Mouse (Mus musculus) olfactory bulb, adult 2 months (tissue): ENCODE measurements around the gene Barhl2. TPM values are rescaled to one million over a fixed set of nuclear protein-coding genes. Genes with fewer than 3 reads are reported as not detected.

Experiments used
- H3K27ac ChIP-seq: fragments of 200-500 bp; 2 replicates; pipeline ENCODE4 v1.5.1; 2012; ENCODE audit warnings: low read depth, low read length; ENCODE audit not compliant: insufficient read depth
- H3K4me1 ChIP-seq: fragments of 200-500 bp; 2 replicates; pipeline ENCODE4 v1.6.1; 2012; ENCODE audit warnings: low read length; ENCODE audit not compliant: control insufficient read depth, insufficient read depth
- H3K4me3 ChIP-seq: fragments of 200-500 bp; 2 replicates; pipeline ENCODE4 v1.5.1; 2012; ENCODE audit warnings: mild to moderate bottlenecking, low read depth, low read length, moderate library complexity; ENCODE audit not compliant: insufficient read depth
- CTCF ChIP-seq: fragments of 200-500 bp; IDR thresholded peaks from 2 replicates; pipeline ENCODE4 v1.5.1; 2012; ENCODE audit warnings: low read depth, mild to moderate bottlenecking, low read length, moderate library complexity; ENCODE audit not compliant: insufficient read depth
- POLR2A ChIP-seq: fragments of 200-500 bp; IDR thresholded peaks from 2 replicates; pipeline ENCODE4 v1.6.1; 2012; ENCODE audit warnings: mild to moderate bottlenecking, low read depth, low read length, moderate library complexity; ENCODE audit not compliant: insufficient read depth
- WGBS: fragments of 180-500 bp; shearing (Covaris S2); methylation state at CpG from one replicate; pipeline ENCODE4 v1.1.7; 2018; 5-methylcytosine and 5-hydroxymethylcytosine counted together
- polyA plus RNA-seq: library from polyadenylated mRNA; stranded (reverse); fragments of >200 nt; gene quantifications from 2 replicates; pipeline ENCODE4 v1.2.4, GENCODE M21; 2012; ENCODE audit warnings: low replicate concordance; ENCODE audit not compliant: missing spikeins, insufficient read depth, insufficient read length

Gene Barhl2
- polyA plus RNA-seq, 1 experiment: not detected

GRCm38 (mm10) chr5:106420370-106420769 lies 37.6 kb downstream of the Barhl2 start:
- H3K27ac ChIP-seq: no peak overlapping the region
- H3K4me3 ChIP-seq: no peak overlapping the region
- 77% methylated on average over 11 of the region's 11 CpGs for WGBS
- TF ChIP-seq CTCF: no peak
- TF ChIP-seq POLR2A: no peak
- H3K4me1 ChIP-seq: no peaks in the 10 kb centered on the region

- no peak overlapping the region for H3K27ac ChIP-seq
- TF ChIP-seq CTCF (no peak), POLR2A (no peak)
- H3K4me3 ChIP-seq: no peak overlapping the region
- 44% methylated on average over 7 of the region's 7 CpGs for whole genome bisulfite sequencing
- no peaks in the 10 kb centered on the region for H3K4me1 ChIP-seq
Measured at GRCm38 (mm10) chr5:106417210-106417609, 40.8 kb downstream of the Barhl2 start.

- Histone ChIP-seq H3K4me3 (no peak overlapping the region), H3K27ac (no peak overlapping the region), H3K4me1 (no peaks in the 10 kb centered on the region)
- TF ChIP-seq CTCF: no peak
- TF ChIP-seq POLR2A: no peak
- WGBS: 62% methylated on average over 6 of the region's 6 CpGs
Measured at GRCm38 (mm10) chr5:106416550-106416949, 41.4 kb downstream of the Barhl2 start.

- Histone ChIP-seq H3K4me1 (no peaks in the 10 kb centered on the region), H3K4me3 (no peak overlapping the region), H3K27ac (no peak overlapping the region)
- TF ChIP-seq POLR2A: no peak
- TF ChIP-seq CTCF: no peak
- 72% methylated on average over 6 of the region's 6 CpGs for WGBS
Measured at GRCm38 (mm10) chr5:106415734-106416133, 42.2 kb downstream of the Barhl2 start.

- no peak for TF ChIP-seq CTCF
- no peak for TF ChIP-seq POLR2A
- H3K4me3 ChIP-seq: no peak overlapping the region
- 93% methylated on average over 2 of the region's 2 CpGs for WGBS
- no peaks in the 10 kb centered on the region for H3K4me1 ChIP-seq
- H3K27ac ChIP-seq: no peak overlapping the region
Measured at GRCm38 (mm10) chr5:106402761-106403160, 55.2 kb downstream of the Barhl2 start.

Other genes starting within 250 kb of the Barhl2 start
- not detected in 2 replicates for gene Gm17304, start 150.9 kb upstream of the Barhl2 start, polyA plus RNA-seq
- gene Zfp644, start 239.1 kb upstream of the Barhl2 start, polyA plus RNA-seq: 306 TPM in 1 of 2 replicates, not detected in the other